Mouse (Mus musculus) brain, adult 2 months (tissue): Measurements from ENCODE around the gene Asic3.

Experiments used
- DNase-seq: peaks from one replicate; pipeline ENCODE4 v3.0.0; 2011; ENCODE audit warnings: low read depth, low spot score

Asic3 gene

GRCm38 (mm10) chr5:24452030-24452690 lies 39.0 kb downstream of the Asic3 start, which contains the start of gene Agap3:
TSS of gene Agap3 (plus strand) at chr5:24452177.
- peak; percentile 64 for DNase-seq

- peak; percentile 68 for DNase-seq
These were observed 39.6 kb downstream of the Asic3 start for GRCm38 (mm10) chr5:24452691-24453233.

DNA sequence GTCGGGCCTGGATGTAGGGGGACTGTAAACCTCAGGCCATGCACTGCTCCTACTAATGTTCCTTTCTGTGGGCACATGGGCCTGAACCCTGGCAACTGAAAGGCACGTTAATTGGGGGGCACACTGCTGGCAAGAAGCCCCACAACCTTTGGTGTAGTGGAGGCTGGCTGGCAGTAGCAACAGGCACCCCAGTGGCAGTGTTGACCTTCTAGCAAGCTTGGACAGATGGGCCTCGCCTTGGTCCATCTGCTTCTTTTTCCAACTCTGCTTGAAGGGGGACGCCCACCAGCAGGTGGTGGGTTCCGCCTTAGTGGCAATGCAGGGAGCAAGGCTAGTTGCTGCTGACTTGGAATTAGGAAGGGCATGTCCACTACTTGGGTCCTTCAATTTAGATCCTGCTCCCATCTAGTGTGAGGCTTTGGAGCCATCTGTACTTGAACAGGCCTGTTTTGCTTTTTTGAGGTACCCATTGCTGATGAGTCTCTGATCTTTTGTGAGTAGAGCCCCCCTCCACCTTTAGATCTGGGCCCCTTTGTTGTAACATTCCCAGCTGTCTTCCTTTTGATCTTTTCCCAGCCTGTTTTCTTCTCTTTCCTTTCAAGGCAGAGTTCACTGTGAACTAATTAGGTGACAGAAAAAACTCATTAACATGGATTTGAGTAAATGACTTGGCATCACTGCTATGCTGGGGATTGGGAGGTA lies 40.2 kb downstream of the Asic3 start:
- DNase-seq = peak; percentile 92

DNA sequence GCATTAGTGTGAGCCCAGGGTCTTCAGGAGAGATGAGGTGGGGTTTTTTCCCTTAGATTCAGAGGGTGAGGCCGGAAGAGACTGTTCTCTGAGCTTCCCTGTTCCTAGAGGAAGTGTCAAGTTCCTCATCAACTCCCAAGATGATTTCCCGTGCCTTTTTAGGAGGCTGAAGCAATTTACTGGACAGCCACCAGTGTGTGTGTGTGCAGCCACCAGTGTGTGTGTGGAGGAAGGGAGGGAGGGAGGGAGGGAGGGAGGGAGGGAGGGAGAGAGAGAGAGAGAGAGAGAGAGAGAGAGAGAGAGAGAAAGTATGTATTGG lies 40.8 kb downstream of the Asic3 start:
- no peak for DNase-seq

DNA sequence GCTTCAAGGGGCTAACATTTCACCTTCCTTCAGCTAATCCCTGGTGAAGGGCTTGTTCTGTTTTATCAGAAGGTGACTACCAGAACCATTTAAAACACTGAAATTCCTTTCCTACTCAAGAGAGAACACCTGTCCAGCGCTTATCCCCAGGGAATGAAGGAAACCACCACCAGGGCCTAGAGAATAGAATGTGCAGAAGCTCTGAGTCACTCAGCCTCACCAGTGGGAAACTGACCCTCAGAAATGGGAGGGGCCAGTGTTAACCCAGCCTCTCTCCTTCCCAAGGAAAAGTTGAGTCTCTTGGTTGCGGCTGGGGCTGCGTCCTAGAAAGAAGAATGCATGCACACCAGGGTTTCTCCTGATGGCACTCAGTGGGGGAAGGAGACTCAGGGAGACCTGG lies 41.9 kb downstream of the Asic3 start:
- no peak for DNase-seq

DNA sequence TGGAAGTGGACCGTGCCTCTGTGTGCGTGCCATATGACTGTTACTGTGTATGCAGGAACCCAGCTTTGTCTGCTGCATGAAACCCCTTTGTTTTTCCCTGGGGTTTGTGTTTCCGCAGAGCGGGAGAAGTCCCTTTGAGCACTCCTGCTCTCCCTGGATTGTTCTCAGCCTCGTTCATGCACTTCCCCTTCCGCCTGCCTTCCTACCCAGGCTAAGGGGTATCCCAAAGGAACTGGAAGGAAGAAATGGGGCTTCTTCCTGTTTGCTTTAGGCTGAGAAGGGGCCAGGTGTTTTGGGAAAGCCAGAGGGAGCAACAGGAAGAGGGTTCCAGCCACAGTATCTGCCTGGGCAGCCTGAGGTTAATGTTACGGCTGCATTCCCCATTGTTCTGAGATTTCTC lies 42.4 kb downstream of the Asic3 start:
- no peak for DNase-seq

DNA sequence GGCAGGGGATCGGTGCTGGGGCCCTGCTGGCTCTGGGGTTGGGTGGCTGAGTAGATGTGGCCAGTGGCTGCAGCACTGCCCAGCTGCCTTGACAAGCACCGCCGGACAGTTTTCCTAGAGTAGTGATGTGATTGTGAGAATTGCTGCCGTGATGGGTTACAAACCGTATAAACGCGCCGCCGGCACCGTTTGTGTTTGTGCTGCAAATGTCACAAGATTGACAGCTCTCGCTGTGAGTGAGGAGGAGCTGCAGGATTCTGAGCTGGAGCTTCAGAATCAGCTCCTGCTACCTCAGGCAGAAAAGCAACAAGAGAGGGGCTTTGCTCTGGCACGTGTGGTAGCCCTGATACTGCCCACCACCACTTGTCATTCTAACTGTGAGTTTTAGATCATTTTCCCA lies 53.6 kb downstream of the Asic3 start:
- DNase-seq = no peak
